Mouse (Mus musculus): Measurements from ENCODE around the gene Aoc3. TPM values are rescaled to one million over a fixed set of nuclear protein-coding genes. Genes with fewer than 3 reads are reported as not detected.

The Aoc3 gene
- polyA plus RNA-seq, 1 experiment, result 0.07 TPM

- TF ChIP-seq CEBPB (IDR thresholded peaks at IDR 0.05; ENCODE audit: low read depth), result no peak
- TF ChIP-seq MAX (IDR thresholded peaks at IDR 0.05), result no peak
- no peak for TF ChIP-seq CTCF (IDR thresholded peaks at IDR 0.05; ENCODE audit: control insufficient read depth, insufficient read depth, insufficient read length)
- no peak for TF ChIP-seq MYOD1 (IDR thresholded peaks at IDR 0.05; ENCODE audit: control insufficient read depth, insufficient read length, low read depth)
- TF ChIP-seq FOSL1 (IDR thresholded peaks at IDR 0.05; ENCODE audit: insufficient read depth, low read length, poor library complexity, severe bottlenecking), result no peak
- TF ChIP-seq USF1 (IDR thresholded peaks at IDR 0.05; ENCODE audit: low read depth), result no peak
- TF ChIP-seq MYOG (IDR thresholded peaks at IDR 0.05; ENCODE audit: control insufficient read depth, extremely low read depth, insufficient read length), result no peak
- peaks cover 74% of the 10 kb centered on the region for H3K36me3 ChIP-seq (ENCODE audit: control insufficient read depth, insufficient read depth)
- H3K27me3 ChIP-seq (ENCODE audit: control insufficient read depth, insufficient read depth, insufficient read length), result no peaks in the 10 kb centered on the region
- H3K4me3 ChIP-seq (ENCODE audit: insufficient read depth, poor library complexity, severe bottlenecking), result no peak overlapping the region
- H3K79me3 ChIP-seq (ENCODE audit: low read depth), result peaks cover 26% of the 10 kb centered on the region
- no peak overlapping the region for H3ac ChIP-seq (ENCODE audit: control insufficient read depth, insufficient read length, low read depth)
- H3K79me2 ChIP-seq (ENCODE audit: control insufficient read depth, insufficient read depth), result peaks cover 55% of the 10 kb centered on the region
Measured at GRCm38 (mm10) chr11:101295191-101295590, 35.2 kb upstream of the Aoc3 start.

GRCm38 (mm10) chr11:101300881-101301280, 29.5 kb upstream of the Aoc3 start:
- Histone ChIP-seq H3ac (ENCODE audit: control insufficient read depth, insufficient read length, low read depth) (peak overlapping the region; percentile 31), H3K79me2 (ENCODE audit: control insufficient read depth, insufficient read depth) (peaks cover 61% of the 10 kb centered on the region), H3K4me3 (ENCODE audit: insufficient read depth, poor library complexity, severe bottlenecking) (peak overlapping the region; percentile 81), H3K27me3 (ENCODE audit: control insufficient read depth, insufficient read depth, insufficient read length) (no peaks in the 10 kb centered on the region), H3K79me3 (ENCODE audit: low read depth) (peaks cover 41% of the 10 kb centered on the region), H3K36me3 (ENCODE audit: control insufficient read depth, insufficient read depth) (peaks cover 27% of the 10 kb centered on the region)
- TF ChIP-seq FOSL1 (IDR thresholded peaks at IDR 0.05; ENCODE audit: insufficient read depth, low read length, poor library complexity, severe bottlenecking) (no peak), MYOG (IDR thresholded peaks at IDR 0.05; ENCODE audit: control insufficient read depth, extremely low read depth, insufficient read length) (no peak), CTCF (IDR thresholded peaks at IDR 0.05; ENCODE audit: control insufficient read depth, insufficient read depth, insufficient read length) (no peak), CEBPB (IDR thresholded peaks at IDR 0.05; ENCODE audit: low read depth) (no peak), MYOD1 (IDR thresholded peaks at IDR 0.05; ENCODE audit: control insufficient read depth, insufficient read length, low read depth) (no peak), MAX (IDR thresholded peaks at IDR 0.05) (no peak)

DNA sequence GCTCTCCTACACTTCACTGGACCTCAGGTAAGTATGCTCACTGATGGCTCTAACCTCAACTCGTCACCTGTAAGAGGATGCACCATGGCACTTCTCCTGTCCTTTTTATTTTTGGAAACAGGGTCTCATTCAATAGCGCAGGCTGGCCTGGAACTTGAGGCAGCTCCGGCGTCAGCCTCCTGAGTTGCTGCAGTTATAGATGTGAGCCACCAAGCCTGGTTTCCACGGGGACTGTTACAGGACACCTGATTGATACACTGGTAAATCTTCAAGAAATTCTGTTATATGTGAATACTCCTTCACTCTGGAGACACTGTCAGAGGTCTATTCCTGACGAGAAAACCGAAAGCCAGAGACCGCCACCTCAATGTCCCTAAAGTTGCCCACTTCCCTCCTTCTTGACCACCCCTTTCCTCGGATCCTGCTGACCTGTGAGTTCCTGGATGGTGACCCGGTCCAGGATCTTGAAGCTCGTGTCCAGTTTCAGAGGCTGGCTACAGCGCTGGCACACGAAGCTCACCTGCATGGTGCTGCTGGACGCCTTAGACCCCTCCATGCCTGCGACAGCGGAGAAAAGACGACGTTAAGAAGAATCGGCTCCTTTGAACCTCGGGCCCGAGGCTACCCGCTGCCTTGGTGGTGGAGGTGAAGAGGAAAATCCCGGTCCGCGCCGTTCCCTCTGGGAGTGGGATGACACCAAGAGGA, 29.0 kb upstream of the Aoc3 start:
- Histone ChIP-seq H3K27me3 (ENCODE audit: control insufficient read depth, insufficient read depth, insufficient read length) (no peaks in the 10 kb centered on the region), H3K36me3 (ENCODE audit: control insufficient read depth, insufficient read depth) (peaks cover 22% of the 10 kb centered on the region), H3ac (ENCODE audit: control insufficient read depth, insufficient read length, low read depth) (peak overlapping the region; percentile 66), H3K79me3 (ENCODE audit: low read depth) (peaks cover 41% of the 10 kb centered on the region), H3K4me3 (ENCODE audit: insufficient read depth, poor library complexity, severe bottlenecking) (peak overlapping the region; percentile 81), H3K79me2 (ENCODE audit: control insufficient read depth, insufficient read depth) (peaks cover 55% of the 10 kb centered on the region)
- TF ChIP-seq FOSL1 (IDR thresholded peaks at IDR 0.05; ENCODE audit: insufficient read depth, low read length, poor library complexity, severe bottlenecking) (no peak), MYOD1 (IDR thresholded peaks at IDR 0.05; ENCODE audit: control insufficient read depth, insufficient read length, low read depth) (no peak), USF1 (IDR thresholded peaks at IDR 0.05; ENCODE audit: low read depth) (no peak), CEBPB (IDR thresholded peaks at IDR 0.05; ENCODE audit: low read depth) (no peak), MYOG (IDR thresholded peaks at IDR 0.05; ENCODE audit: control insufficient read depth, extremely low read depth, insufficient read length) (no peak)

GRCm38 (mm10) chr11:101302004-101302798, 28.2 kb upstream of the Aoc3 start, which contains the start of gene Becn1:
Becn1 (minus strand) TSS chr11:101302286.
- Histone ChIP-seq H3K79me3 (ENCODE audit: low read depth) (peaks cover 41% of the 10 kb centered on the region), H3K36me3 (ENCODE audit: control insufficient read depth, insufficient read depth) (peaks cover 15% of the 10 kb centered on the region), H3K79me2 (ENCODE audit: control insufficient read depth, insufficient read depth) (peaks cover 48% of the 10 kb centered on the region), H3K4me3 (ENCODE audit: insufficient read depth, poor library complexity, severe bottlenecking) (peak within 1 kb of the TSS; percentile 81), H3ac (ENCODE audit: control insufficient read depth, insufficient read length, low read depth) (peak within 1 kb of the TSS; percentile 66), H3K27me3 (ENCODE audit: control insufficient read depth, insufficient read depth, insufficient read length) (no peaks in the 10 kb centered on the region)
- TF ChIP-seq CEBPB (IDR thresholded peaks at IDR 0.05; ENCODE audit: low read depth) (peak; percentile 78), CTCF (IDR thresholded peaks at IDR 0.05; ENCODE audit: control insufficient read depth, insufficient read depth, insufficient read length) (peak; percentile 96), MAX (IDR thresholded peaks at IDR 0.05) (peak; percentile 59), FOSL1 (IDR thresholded peaks at IDR 0.05; ENCODE audit: insufficient read depth, low read length, poor library complexity, severe bottlenecking) (no peak), MYOG (IDR thresholded peaks at IDR 0.05; ENCODE audit: control insufficient read depth, extremely low read depth, insufficient read length) (no peak), MYOD1 (IDR thresholded peaks at IDR 0.05; ENCODE audit: control insufficient read depth, insufficient read length, low read depth) (peak; percentile 8), USF1 (IDR thresholded peaks at IDR 0.05; ENCODE audit: low read depth) (no peak)

- Histone ChIP-seq H3K79me2 (ENCODE audit: control insufficient read depth, insufficient read depth) (no peaks in the 10 kb centered on the region), H3K27me3 (ENCODE audit: control insufficient read depth, insufficient read depth, insufficient read length) (peaks cover 4% of the 10 kb centered on the region), H3K36me3 (ENCODE audit: control insufficient read depth, insufficient read depth) (no peaks in the 10 kb centered on the region), H3K79me3 (ENCODE audit: low read depth) (no peaks in the 10 kb centered on the region), H3ac (ENCODE audit: control insufficient read depth, insufficient read length, low read depth) (no peak overlapping the region), H3K4me3 (ENCODE audit: insufficient read depth, poor library complexity, severe bottlenecking) (no peak overlapping the region)
- TF ChIP-seq MAX (IDR thresholded peaks at IDR 0.05), result no peak
- no peak for TF ChIP-seq CTCF (IDR thresholded peaks at IDR 0.05; ENCODE audit: control insufficient read depth, insufficient read depth, insufficient read length)
- TF ChIP-seq MYOD1 (IDR thresholded peaks at IDR 0.05; ENCODE audit: control insufficient read depth, insufficient read length, low read depth), result no peak
- no peak for TF ChIP-seq CEBPB (IDR thresholded peaks at IDR 0.05; ENCODE audit: low read depth)
- TF ChIP-seq FOSL1 (IDR thresholded peaks at IDR 0.05; ENCODE audit: insufficient read depth, low read length, poor library complexity, severe bottlenecking), result no peak
- no peak for TF ChIP-seq MYOG (IDR thresholded peaks at IDR 0.05; ENCODE audit: control insufficient read depth, extremely low read depth, insufficient read length)
- TF ChIP-seq USF1 (IDR thresholded peaks at IDR 0.05; ENCODE audit: low read depth), result no peak
Measured at GRCm38 (mm10) chr11:101307744-101308143, 22.7 kb upstream of the Aoc3 start.

Measured in C2C12 (cell line).